Mouse (Mus musculus) neural tube, embryonic 15.5 days (tissue): Measurements from ENCODE around the gene Adamts4. TPM values are rescaled to one million over a fixed set of nuclear protein-coding genes. Genes with fewer than 3 reads are reported as not detected.
A peak's percentile ranks its signal among the peaks of the same experiment; 100 is the strongest.
"Not testable (repeated sequence)": the region's sequence is repeated elsewhere in the genome, so short reads cannot be mapped to it uniquely, and the experiment has no call there.

Experiments
- ATAC-seq: fragments of 200-750 bp; cut with Nextera tagmentation; 2 replicates; pipeline ENCODE4 v1.8.0; 2017; ENCODE audit warnings: mild to moderate bottlenecking, moderate TSS enrichment, moderate library complexity; ENCODE audit not compliant: low FRiP score
- H3K27ac ChIP-seq: fragments of 300-500 bp; sonication (generic); replicated peaks from 2 replicates; pipeline ENCODE4 v1.5.1; 2015; ENCODE audit warnings: mild to moderate bottlenecking, inconsistent platforms
- H3K27me3 ChIP-seq: fragments of 300-500 bp; sonication (generic); replicated peaks from 2 replicates; pipeline ENCODE4 v1.6.1; 2015; ENCODE audit warnings: inconsistent platforms
- H3K36me3 ChIP-seq: fragments of 300-500 bp; sonication (generic); 2 replicates; pipeline ENCODE4 v1.6.1; 2015; ENCODE audit warnings: inconsistent platforms
- H3K4me1 ChIP-seq: fragments of 300-500 bp; sonication (generic); 2 replicates; pipeline ENCODE4 v1.6.1; 2015; ENCODE audit warnings: inconsistent platforms
- H3K4me2 ChIP-seq: fragments of 300-500 bp; sonication (generic); 2 replicates; pipeline ENCODE4 v1.6.1; 2015; ENCODE audit warnings: inconsistent platforms, mild to moderate bottlenecking, moderate library complexity
- H3K4me3 ChIP-seq: fragments of 300-500 bp; sonication (generic); replicated peaks from 2 replicates; pipeline ENCODE4 v1.5.1; 2015; ENCODE audit warnings: mild to moderate bottlenecking, inconsistent platforms
- H3K9ac ChIP-seq: fragments of 300-500 bp; sonication (generic); replicated peaks from 2 replicates; pipeline ENCODE4 v1.6.1; 2015; ENCODE audit warnings: mild to moderate bottlenecking, inconsistent platforms
- H3K9me3 ChIP-seq: fragments of 300-500 bp; sonication (generic); replicated peaks from 2 replicates; pipeline ENCODE4 v1.6.1; 2016; ENCODE audit warnings: inconsistent platforms
- WGBS: fragments of 180-500 bp; shearing (Covaris S2); methylation state at CpG from one replicate; pipeline ENCODE4 v1.1.7; 2015; ENCODE audit warnings: mixed read lengths; 5-methylcytosine and 5-hydroxymethylcytosine counted together
- polyA plus RNA-seq: library from polyadenylated mRNA; unstranded; fragments of >200 nt; fragmentation: Nextera tagmentation; extraction: Ambion mirVana; gene quantifications from 2 replicates; pipeline ENCODE4 v1.2.1, GENCODE M21; 2015

Gene Adamts4
- polyA plus RNA-seq, 1 experiment from 2014 or later = 3.3 TPM

DNA sequence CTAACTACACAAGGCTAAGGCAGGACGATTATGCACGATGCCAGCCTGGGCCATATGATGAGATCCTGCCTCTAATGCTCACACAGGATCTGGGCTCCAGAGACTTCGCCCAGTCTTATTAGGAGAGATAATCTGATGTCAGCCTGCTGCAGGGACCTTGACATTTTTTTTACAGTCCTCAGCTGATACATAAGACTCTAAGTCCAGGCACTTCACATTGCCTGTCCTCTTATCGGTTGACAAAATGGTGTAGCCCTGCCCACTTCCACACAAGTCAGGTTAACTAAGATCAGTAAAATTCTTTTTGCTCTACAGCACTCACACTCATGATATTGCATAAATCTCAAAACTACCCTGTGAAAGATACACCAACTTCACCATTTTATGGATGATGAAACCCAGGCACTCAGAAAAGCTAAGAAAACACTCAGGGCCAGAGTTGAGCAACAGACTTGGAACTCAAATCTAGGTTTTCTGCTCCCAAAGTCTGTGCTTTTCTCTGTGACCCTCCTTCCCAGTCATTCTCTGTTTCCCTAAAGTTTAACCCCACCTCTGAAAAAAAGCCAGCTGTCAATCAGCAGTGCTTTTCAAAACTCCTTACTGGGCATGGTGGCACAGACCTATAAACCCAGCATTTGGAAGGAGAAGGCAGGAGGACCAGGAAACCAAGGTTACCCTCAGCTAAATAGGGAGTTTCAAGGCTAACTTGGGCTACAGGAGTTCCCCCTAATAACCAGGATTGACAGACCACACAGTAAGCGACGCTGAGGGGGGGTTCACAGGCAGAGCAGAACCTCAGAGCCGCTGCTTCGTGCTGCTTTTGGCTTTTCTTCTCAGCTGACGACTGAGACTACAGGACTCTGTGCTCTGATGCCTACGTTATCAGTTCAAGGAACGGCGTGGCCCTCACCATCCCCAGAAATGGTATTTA lies 17.2 kb upstream of the Adamts4 start:
- Histone ChIP-seq H3K9ac (no peak overlapping the region), H3K9me3 (no peaks in the 10 kb centered on the region), H3K27ac (no peak overlapping the region), H3K36me3 (peaks cover 44% of the 10 kb centered on the region), H3K4me2 (no peak overlapping the region), H3K27me3 (no peaks in the 10 kb centered on the region), H3K4me3 (no peak overlapping the region), H3K4me1 (no peaks in the 10 kb centered on the region)
- WGBS = 87% methylated on average over 12 of the region's 12 CpGs
- ATAC-seq = no peak

DNA sequence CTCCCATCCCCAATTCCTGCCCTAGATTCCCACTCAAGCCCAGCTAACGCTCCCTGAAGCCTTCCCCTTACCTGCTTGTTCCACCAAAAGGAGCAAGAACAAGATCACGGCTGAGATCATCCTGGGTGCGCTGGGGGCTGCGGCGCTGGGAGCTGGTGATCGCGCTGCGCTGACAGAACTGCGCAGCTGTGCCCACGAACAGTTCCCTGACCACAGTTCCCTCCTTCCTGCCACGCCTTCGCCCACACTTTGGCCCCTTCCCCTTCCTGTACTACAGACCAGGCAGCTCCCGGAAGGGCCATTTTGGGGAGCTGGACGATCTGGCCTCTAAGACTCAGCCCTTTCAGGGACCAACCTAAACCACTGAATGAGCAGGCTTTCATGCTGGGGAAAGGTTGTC lies 16.1 kb upstream of the Adamts4 start, which contains the start of gene Fcer1g:
Gene Fcer1g (minus strand): TSS at position 240 of the 400 bp plus-strand sequence.
- 89% methylated on average over 14 of the region's 14 CpGs for WGBS
- peaks cover 53% of the 10 kb centered on the region for H3K36me3 ChIP-seq
- no peaks in the 10 kb centered on the region for H3K4me1 ChIP-seq

DNA sequence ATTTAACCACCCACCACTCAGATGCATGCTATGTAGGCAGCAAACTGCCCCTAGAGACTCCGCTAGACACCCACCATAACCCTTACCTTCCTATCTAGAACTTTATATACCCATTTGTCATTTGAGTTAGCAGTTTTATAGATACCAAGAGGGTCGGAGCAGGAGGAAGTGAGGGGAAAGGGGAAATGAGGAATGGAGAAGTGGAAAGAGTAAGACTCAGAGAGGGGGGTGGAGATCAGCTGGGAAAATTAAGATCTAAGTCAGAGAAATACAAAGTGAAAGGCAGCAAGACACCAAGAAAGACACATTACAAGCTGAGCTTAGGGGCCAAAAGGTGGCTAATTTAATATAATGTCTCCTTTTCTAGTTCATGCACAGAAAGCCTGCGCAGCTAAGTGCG lies 15.7 kb upstream of the Adamts4 start:
- no peak overlapping the region for H3K4me2 ChIP-seq

More for the DNA sequence above, 16.1 kb upstream of the Adamts4 start, which contains the start of gene Fcer1g:
- no peaks in the 10 kb centered on the region for H3K9me3 ChIP-seq
- no peak within 1 kb of the TSS for H3K4me3 ChIP-seq
- ATAC-seq = no peak
- no peak within 1 kb of the TSS for H3K9ac ChIP-seq
- no peak within 1 kb of the TSS for H3K27ac ChIP-seq
- H3K4me2 ChIP-seq = no peak within 1 kb of the TSS
- no peaks in the 10 kb centered on the region for H3K27me3 ChIP-seq

DNA sequence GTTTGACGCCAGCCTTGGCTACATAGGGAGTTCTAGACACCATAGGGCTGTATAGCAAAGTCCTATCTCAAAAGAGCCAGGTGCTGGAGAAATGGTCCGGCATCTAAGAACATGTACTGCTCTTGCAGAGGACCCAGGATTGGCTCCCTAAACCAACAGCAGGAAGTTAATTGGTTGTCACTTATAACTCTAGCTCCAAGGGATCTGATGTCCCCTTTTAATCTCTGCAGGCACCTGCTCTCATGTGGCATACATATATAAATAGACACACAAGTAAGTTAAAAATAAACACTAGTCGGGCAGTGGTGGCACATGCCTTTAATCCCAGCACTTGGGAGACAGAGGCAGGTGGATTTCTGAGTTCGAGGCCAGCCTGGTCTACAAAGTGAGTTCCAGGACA lies 14.4 kb upstream of the Adamts4 start:
- Histone ChIP-seq H3K9ac (no peak overlapping the region), H3K9me3 (no peaks in the 10 kb centered on the region), H3K4me1 (peaks cover 2% of the 10 kb centered on the region; the same call in 1 of the 2 replicates), H3K27ac (no peak overlapping the region), H3K27me3 (no peaks in the 10 kb centered on the region), H3K36me3 (peaks cover 67% of the 10 kb centered on the region), H3K4me2 (no peak overlapping the region), H3K4me3 (no peak overlapping the region)
- 94% methylated on average over 4 of the region's 4 CpGs for WGBS
- no peak for ATAC-seq

More for the DNA sequence above, 15.7 kb upstream of the Adamts4 start:
- ATAC-seq = no peak
- WGBS = 81% methylated on average over 4 of the region's 4 CpGs
- H3K27ac ChIP-seq = no peak overlapping the region
- no peak overlapping the region for H3K9ac ChIP-seq
- no peaks in the 10 kb centered on the region for H3K9me3 ChIP-seq
- no peak overlapping the region for H3K4me3 ChIP-seq
- H3K4me1 ChIP-seq = no peaks in the 10 kb centered on the region
- H3K27me3 ChIP-seq = no peaks in the 10 kb centered on the region
- H3K36me3 ChIP-seq = peaks cover 56% of the 10 kb centered on the region

DNA sequence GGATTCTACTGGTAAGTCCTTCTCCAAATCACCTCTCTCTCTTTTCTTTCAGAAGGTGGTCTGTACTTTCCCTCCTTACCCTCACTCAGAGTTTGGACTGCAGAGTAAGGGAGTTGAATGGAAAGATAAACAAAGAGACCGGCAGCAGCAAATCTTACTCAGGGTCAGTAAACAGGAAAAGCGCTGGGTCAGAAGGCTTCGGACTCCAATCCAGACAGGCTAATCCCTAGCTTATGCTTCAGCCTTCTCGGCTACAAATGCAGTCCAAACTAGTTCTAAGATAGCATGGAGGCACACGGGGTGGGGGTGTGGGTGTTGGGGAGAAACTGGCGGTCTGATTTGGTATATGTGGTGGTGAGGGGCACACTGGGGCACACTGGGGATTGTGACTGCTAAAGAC lies 12.8 kb upstream of the Adamts4 start:
- no peaks in the 10 kb centered on the region for H3K27me3 ChIP-seq
- peaks cover 2% of the 10 kb centered on the region; the same call in 1 of the 2 replicates for H3K4me1 ChIP-seq
- peaks cover 83% of the 10 kb centered on the region for H3K36me3 ChIP-seq
- no peaks in the 10 kb centered on the region for H3K9me3 ChIP-seq
- no peak for ATAC-seq
- WGBS = 93% methylated on average over 6 of the region's 6 CpGs
- H3K4me3 ChIP-seq = no peak overlapping the region
- H3K9ac ChIP-seq = no peak overlapping the region
- no peak overlapping the region for H3K27ac ChIP-seq
- no peak overlapping the region for H3K4me2 ChIP-seq

GRCm38 (mm10) chr1:171238463-171238862 lies 11.8 kb upstream of the Adamts4 start:
- no peak overlapping the region for H3K9ac ChIP-seq
- no peaks in the 10 kb centered on the region for H3K27me3 ChIP-seq
- peaks cover 92% of the 10 kb centered on the region for H3K36me3 ChIP-seq
- H3K4me2 ChIP-seq = no peak overlapping the region
- H3K27ac ChIP-seq = no peak overlapping the region
- no peak overlapping the region for H3K4me3 ChIP-seq
- H3K9me3 ChIP-seq = no peaks in the 10 kb centered on the region
- 76% methylated on average over 14 of the region's 14 CpGs for WGBS
- peaks cover 2% of the 10 kb centered on the region; the same call in 1 of the 2 replicates for H3K4me1 ChIP-seq
- no peak for ATAC-seq

GRCm38 (mm10) chr1:171239992-171240744 lies 10.1 kb upstream of the Adamts4 start:
- Histone ChIP-seq H3K27me3 (no peaks in the 10 kb centered on the region), H3K4me3 (no peak overlapping the region), H3K4me2 (no peak overlapping the region), H3K4me1 (peaks cover 8% of the 10 kb centered on the region; the same call in 1 of the 2 replicates), H3K9ac (no peak overlapping the region), H3K9me3 (no peaks in the 10 kb centered on the region), H3K27ac (no peak overlapping the region), H3K36me3 (peaks cover 82% of the 10 kb centered on the region)
- 86% methylated on average over 15 of the region's 15 CpGs for WGBS
- no peak for ATAC-seq

DNA sequence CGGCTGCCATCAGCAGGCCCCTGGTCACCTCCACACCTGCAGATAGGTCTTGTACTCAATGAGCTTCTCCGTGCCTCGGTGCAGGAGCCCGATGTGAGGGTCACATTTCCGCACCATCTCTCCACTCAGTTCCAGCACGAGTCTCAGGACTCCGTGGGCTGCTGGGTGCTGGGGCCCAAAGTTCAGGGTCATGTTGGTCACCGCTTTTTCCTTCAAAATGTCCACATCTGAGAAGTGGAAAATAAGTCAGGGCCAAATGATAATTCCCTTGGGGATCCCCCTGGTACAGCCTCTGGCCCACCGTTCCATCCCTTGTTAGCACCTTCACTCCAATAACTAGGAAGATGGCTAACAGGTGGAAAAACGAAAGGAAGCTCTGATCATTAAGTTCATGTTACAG lies 9.3 kb upstream of the Adamts4 start:
- Histone ChIP-seq H3K27ac (no peak overlapping the region), H3K4me1 (peaks cover 14% of the 10 kb centered on the region), H3K4me3 (no peak overlapping the region), H3K9ac (no peak overlapping the region), H3K9me3 (no peaks in the 10 kb centered on the region), H3K36me3 (peaks cover 74% of the 10 kb centered on the region), H3K27me3 (no peaks in the 10 kb centered on the region), H3K4me2 (no peak overlapping the region)
- WGBS = 95% methylated on average over 10 of the region's 10 CpGs
- ATAC-seq = no peak

DNA sequence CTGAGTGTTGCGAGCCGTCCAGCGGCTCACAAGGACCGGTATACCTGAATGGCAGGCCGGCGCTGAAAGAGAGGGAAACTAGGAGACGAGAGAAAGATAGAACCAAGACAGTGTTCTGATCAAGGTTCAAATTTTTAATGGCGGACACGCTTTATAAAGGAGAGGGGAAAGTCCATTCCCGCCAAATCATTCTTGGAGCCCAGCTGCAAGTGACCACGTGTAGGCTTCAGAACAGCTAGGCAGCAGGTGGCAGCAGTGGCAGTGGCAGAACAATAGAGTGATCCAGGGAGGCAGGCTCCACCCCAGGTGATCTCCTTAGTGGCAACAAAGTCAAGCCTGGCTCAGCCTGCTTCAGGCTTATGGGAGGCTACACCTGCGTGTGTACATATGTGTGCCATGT lies 8.3 kb upstream of the Adamts4 start:
- ATAC-seq = not testable (repeated sequence)
- peaks cover 66% of the 10 kb centered on the region for H3K36me3 ChIP-seq

GRCm38 (mm10) chr1:171245353-171245752 lies 4.9 kb upstream of the Adamts4 start:
- H3K9me3 ChIP-seq = no peaks in the 10 kb centered on the region
- H3K27ac ChIP-seq = no peak overlapping the region
- H3K4me2 ChIP-seq = peak overlapping the region; percentile 78
- no peak overlapping the region for H3K4me3 ChIP-seq
- 95% methylated on average over 8 of the region's 8 CpGs for WGBS
- peaks cover 35% of the 10 kb centered on the region for H3K36me3 ChIP-seq
- H3K4me1 ChIP-seq = peaks cover 35% of the 10 kb centered on the region
- H3K9ac ChIP-seq = no peak overlapping the region
- no peaks in the 10 kb centered on the region for H3K27me3 ChIP-seq
- ATAC-seq = no peak

More for the DNA sequence above, 8.3 kb upstream of the Adamts4 start:
- H3K4me3 ChIP-seq, H3K27ac ChIP-seq, H3K4me2 ChIP-seq, H3K9ac ChIP-seq, H3K9me3 ChIP-seq, H3K27me3 ChIP-seq: not testable (repeated sequence)
- H3K4me1 ChIP-seq = peaks cover 20% of the 10 kb centered on the region
- WGBS = 87% methylated on average over 12 of the region's 12 CpGs

DNA sequence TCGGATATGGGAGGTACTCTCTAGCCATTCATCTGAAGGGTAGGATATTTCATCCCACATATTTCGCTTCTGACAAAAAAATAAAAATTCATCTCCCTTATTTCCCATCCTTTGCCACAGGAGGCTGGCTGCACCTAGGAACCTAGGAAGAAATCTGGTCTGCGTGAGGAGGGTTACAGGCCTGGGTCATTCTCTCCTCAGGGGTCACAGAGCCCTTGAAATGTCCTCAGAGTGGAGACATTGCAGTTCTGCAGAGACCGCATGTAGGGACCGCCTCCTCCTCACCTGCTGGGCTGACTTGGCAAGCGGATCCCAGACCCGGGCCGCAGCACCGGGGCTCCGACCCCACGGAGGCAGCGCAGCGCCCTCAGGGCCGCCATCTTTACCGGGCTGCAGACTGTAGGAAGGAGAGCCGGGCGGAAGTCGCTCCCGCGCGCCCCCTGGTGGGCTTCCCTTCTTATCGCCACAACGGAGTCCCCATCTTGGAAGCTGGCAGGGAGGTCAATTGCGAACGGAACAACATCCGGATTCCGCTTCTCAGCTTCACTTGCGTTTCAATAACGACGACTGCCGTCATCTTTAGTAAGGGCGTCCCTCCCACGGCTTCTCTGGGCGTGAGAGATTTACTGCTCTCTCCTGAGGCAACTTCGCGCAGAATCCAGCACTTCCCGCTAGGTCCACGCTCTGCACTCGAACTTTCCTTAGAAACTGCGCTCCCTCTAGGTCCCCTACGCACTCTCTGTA lies 3.3 kb upstream of the Adamts4 start:
- Histone ChIP-seq H3K9ac (peak overlapping the region; percentile 88), H3K4me3 (peak overlapping the region; percentile 77), H3K36me3 (peaks cover 22% of the 10 kb centered on the region), H3K9me3 (no peaks in the 10 kb centered on the region), H3K27ac (peak overlapping the region; percentile 84), H3K27me3 (no peaks in the 10 kb centered on the region), H3K4me2 (peak overlapping the region; percentile 78), H3K4me1 (peaks cover 50% of the 10 kb centered on the region)
- under 1% methylated on average over 41 of the region's 41 CpGs for WGBS
- ATAC-seq = peak; percentile 95
